Mouse (Mus musculus): ENCODE data around the gene Atp5j2.

Atp5j2 gene

DNA sequence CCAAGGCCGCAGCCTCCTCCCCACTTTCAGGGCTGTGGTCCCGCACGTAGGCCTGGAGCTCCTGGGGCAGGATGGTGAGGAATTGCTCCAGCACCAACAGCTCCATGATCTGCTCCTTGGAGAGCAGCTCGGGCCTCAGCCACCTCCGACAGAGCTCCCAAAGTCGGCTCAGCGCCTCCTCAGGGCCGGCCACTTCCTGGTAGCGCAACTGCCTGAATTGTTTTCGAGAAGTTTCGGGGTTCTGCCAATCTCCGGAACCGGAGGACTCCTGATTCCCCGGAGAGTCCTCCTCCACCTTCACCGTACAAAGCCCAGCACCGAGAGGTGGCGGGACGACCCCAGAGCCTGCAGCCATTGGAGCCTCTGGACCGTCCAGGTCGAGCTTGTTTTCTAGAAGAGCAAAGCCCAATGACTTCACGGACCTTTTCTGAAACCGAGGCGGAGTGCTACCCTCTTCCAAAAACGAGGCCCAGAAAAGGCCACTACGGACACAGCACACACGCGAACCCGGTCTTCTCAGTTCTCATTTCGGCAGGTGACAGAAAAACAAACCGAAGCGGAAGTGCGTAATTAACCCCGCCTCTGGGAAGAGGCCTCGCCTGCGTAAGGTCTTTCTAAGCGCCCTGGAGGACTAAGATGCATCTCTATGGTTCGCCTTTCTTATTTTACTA is 9.6 kb upstream of the Atp5j2 start, which contains the start of gene Zkscan14:
Gene Zkscan14 (minus strand): TSS at position 548 of the 671 bp plus-strand sequence.
- DNase-seq (ENCODE audit: low spot score): peak; percentile 92

- DNase-seq (ENCODE audit: low spot score): no peak
Measured at GRCm38 (mm10) chr5:145200387-145200786, 8.5 kb upstream of the Atp5j2 start.

DNA sequence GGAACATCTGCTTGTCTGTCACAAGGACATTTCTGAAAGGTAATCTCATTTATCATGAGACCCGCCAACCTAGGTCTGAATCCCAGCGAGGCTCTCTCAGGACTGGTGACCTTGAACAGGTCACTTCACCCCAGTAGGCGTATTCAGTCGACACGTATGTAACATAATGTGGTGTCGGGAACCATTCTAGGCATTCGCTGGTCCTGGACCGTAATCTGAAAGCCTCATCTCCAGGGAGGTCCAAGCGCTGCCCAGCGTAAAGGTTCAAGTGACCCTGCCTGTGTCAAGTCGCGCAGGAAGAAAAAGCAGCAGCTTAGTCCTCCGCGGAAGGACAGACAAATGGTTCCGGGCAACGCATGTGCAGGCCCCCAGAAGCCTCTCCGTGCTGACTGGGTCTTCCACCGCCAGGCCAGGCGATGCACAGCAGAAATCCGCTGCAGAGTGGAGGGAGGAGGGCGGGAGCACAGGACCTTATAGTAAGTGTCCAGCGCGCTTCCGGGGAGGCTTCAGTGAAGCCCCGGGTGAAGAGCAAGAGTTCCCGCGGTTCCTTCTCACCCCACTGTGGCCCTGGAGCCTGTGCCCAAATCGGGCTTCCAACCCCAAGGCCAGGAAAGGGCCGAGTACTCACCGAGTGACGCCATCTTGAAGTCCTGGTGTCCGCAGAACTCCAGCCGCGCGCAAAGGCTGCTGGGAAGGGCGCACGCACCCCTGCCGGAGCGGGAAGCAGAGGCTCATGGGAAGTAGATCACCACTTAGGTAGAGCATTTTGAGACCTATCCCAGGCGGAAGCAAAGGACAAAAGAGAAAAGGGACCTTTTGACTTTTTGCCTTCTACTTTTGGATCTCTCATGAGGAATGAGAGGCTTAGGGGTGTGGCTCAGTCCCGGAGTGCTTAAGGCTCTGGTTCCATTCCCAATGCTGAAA is 725 bp downstream of the Atp5j2 start:
- DNase-seq (ENCODE audit: low spot score): peak; percentile 92

- DNase-seq (ENCODE audit: low spot score): no peak
Measured at GRCm38 (mm10) chr5:145190373-145190772, 1.5 kb downstream of the Atp5j2 start.

DNA sequence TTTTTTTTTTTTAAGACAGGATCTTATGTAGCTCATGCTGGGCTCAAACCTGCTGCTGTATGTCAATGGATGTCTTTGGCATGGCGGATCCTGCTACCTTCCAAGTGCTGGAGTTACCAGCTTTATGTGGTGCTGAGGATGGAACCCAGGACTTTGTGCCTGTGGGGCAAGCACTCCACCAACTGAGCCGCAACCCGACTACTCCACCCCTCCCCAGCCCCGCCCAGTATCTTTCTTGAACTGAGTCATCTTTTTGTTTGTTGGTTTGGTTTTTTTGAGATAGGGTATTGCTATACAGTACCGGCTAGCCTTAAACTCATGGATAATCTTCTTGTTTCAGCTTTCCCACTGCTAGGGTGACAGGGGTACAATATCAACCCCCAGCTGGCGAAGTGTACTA is 2.4 kb downstream of the Atp5j2 start:
- no peak for DNase-seq (ENCODE audit: low spot score)

GRCm38 (mm10) chr5:145185244-145185643 is 6.6 kb downstream of the Atp5j2 start:
- DNase-seq (ENCODE audit: low spot score): no peak

DNA sequence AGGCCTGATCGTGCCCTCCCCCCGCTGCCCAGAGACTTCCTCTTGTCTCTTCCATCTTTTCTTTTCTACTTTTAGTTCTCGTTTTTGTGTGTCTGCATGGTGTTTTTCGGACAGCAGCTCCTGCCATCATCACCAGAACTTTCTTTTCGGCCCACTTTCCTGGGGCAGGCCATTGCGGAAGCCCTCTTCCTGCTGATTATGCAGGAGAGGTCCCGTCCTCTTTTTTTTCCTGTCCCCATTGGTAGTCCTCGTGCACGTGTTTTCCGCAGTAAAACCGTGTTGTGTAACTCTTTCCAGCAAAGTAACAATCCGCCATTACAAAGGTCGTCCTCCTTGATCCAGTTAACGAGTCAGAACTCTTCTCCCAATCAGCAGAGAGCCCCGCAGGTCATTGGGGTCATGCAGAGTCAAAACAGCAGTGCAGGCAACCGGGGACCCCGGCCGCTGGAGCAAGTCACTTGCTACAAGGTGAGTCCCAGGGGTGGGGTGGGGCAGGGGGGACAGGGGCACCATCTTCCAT is 13.3 kb downstream of the Atp5j2 start:
- no peak for DNase-seq (ENCODE audit: low spot score)

DNA sequence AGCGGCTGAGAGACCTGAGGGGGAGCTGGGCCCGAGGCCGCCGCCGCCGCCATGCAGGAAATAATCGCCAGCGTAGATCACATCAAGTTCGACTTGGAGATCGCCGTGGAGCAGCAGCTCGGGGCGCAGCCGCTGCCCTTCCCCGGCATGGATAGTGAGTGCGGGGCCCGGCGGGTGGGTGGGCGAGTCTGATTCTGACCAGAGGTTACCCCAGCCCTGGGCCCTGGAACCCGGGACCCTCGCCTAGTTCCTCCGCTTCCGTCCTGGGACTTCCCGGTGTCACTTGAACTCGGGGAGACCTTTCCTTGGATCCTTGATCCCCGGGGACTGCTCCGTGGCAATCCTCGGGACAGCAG is 24.6 kb downstream of the Atp5j2 start:
- peak; percentile 53 for DNase-seq (ENCODE audit: low spot score)

- peak; percentile 100 for DNase-seq (ENCODE audit: low spot score)
Measured at GRCm38 (mm10) chr5:145166536-145167305, 25.1 kb downstream of the Atp5j2 start, which contains the start of the genes Ptcd1 and Cpsf4. Gene Ptcd1, minus strand, starts transcription at chr5:145167108. Gene Cpsf4, plus strand, starts transcription at chr5:145167213.

DNA sequence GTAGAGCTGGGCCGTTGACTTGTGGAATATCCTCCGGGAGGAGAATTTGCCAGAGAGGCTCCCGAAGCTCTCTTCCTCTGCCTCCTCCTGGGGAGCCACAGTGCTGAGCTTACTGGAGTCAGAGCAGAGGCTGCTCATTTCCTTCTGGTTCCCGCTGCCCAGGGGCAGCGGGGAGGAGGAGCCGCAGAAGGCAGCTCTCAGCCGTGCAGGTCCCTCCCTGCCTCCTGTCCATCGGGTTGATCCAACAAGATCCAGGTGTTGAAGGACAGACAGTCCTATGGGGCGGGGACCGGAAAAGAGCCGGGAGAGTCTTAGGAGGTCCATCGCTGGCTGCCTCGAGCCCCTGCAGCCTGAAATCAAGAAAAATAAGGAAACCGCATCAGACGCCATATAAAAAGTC is 26.7 kb downstream of the Atp5j2 start:
- no peak for DNase-seq (ENCODE audit: low spot score)

DNA sequence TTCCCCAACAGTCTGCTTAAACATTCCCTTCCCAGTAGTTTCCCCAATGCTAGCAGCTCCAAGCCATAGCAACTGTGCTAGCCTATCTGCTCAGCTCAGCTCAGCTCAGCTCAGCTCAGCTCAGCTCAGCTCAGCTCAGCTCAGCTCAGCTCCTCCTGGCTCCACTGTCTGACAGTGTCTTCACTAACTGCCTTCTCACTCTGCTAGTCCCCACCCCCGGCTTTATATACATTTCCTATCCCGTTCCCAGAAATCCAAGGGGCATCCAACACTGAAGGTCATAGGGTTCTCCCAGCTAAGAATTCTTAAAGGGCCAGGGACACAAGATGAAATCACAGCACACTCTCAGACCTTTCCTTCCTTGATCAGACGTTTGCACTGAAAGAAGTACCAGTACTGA is 27.2 kb downstream of the Atp5j2 start:
- DNase-seq (ENCODE audit: low spot score): no peak

DNA sequence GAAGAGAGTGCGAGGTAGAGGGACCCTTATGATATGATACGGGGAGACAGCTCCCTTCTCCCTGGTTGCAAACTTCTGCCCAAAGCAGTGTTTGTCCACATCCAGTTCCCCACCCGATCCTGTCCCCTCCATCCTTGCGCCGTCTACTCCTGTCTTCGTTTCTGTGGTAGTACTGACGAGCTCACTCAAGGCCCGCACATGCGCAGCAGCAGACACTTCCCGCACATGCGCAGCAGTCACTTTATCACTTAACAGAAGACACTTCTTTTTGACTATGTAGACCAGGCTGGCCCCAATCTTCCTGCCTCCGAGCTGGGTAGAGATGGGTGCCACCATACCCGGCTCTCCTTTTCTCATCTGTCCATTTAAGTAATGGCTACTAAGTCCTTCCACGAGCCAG is 30.5 kb downstream of the Atp5j2 start:
- DNase-seq (ENCODE audit: low spot score): no peak

DNA sequence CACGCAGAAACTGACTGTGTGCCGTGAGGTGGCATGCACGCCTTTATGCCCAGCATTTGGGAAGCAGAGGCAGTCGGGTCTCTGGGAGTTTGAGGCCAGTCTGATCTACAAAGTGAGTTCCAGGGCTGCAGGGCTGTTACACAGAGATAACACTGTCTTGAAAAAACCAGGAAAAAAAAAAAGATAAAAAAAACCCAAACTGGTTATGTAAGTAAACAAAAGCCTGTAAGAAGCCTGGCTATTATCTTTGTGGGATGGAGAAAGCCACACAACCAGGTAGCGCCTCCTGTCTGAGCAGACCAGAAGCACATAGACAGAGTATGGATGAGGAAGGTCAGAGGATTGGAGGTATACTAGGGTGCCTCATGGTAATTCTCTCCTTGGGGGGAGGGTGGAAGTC is 39.2 kb downstream of the Atp5j2 start:
- DNase-seq (ENCODE audit: low spot score): no peak

GRCm38 (mm10) chr5:145149294-145149693 is 42.6 kb downstream of the Atp5j2 start:
- DNase-seq (ENCODE audit: low spot score): no peak

- no peak for DNase-seq (ENCODE audit: low spot score)
Measured at GRCm38 (mm10) chr5:145147748-145148147, 44.1 kb downstream of the Atp5j2 start.

- peak; percentile 33 for DNase-seq (ENCODE audit: low spot score)
Measured at GRCm38 (mm10) chr5:145140611-145141010, 51.3 kb downstream of the Atp5j2 start.

DNA sequence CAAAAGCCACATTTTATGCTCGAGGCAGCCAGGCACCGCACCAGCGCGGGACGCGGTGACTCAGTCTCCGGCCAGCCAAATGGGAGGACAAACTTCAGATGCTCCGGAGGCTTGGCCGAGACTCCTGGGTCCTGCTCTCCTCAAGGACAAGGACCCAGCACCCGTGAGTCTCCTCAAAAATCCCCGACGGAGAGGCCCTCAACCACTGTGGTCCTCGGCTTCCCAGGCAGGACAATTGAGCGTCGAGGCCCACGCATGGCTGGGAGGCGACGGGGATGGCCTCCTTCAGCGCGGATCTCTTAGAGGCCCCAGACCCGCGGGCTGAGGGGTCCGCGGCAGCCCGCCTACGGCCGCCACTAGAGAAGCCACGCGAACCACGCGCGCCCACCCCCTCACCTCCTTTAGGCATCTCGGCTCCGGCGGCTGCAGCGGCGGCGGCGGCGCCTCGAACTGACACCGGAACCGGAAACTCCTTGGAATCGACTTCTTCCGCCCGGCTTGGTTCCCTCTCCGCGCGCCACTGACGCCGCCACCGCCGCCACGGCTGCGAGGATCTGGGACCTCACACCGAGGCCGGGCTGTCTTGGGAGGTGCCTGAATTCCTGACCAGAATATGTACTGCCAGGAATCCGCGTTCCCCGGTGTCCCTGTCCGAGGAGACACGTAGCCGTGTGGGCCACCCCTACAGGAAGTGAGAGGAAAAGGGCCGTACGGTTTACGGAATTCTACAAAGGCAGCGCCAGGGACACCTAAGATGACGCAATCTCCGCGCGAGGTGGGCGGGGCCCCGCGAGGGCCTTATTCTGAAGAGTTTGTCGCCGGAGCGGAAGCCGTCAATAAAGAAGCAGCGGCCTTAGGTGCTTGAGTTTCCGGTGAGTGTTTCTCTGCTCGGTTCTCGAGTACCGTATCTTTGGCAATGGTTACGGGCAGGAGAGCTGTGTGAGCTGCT is 52.0 kb downstream of the Atp5j2 start, which contains the start of the genes Pdap1 and Bud31:
Gene Pdap1 (minus strand): TSS at position 668 of the 949 bp plus-strand sequence.
Gene Bud31 (plus strand): TSS at position 792 of the 949 bp plus-strand sequence.
- DNase-seq (ENCODE audit: low spot score): peak; percentile 96

GRCm38 (mm10) chr5:145138836-145139235 is 53.0 kb downstream of the Atp5j2 start:
- DNase-seq (ENCODE audit: low spot score): peak; percentile 83
